Mouse (Mus musculus) adrenal gland (tissue): ENCODE measurements around the gene Zdhhc14.

Source experiments
- intact Hi-C: fragments of 180-260 bp; cut with DNase I; formaldehyde crosslinking; loops from one replicate; pipeline ENCODE4 v1.15.1; 2025

The Zdhhc14 gene

DNA sequence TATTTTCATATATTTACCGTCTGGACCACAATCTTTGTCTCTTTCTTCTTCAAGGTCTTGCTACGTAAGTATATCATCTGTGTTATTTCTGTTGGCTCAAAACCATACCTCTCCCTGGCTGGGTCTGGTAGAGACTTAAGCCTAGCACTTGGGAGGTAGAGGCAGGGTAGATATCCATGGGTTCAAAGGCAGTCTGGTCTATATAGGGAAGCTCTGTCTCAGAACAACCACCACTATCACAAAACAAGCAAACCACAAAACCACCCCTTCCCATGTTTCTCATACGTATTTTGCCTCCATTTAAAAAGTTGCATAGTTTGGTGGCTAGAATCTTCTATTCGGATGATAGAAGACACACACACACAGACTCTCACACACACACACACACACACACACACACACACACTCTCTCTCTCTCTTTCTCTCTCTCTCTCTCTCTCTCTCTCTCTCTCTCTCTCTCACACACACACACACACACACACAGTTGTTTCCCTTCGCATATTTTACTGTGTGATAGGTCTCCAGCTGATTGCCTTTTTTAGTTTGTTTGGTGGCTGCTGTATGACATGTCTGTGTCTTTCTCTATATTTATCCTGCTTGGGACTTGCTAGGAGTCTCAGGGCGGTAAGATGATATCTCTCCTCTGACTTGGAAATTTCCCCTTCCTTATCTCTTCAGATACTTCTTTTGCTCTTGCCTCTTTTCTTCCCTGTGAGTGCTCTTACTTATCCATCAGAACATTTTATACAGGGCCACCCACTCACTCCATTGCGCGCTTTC is 11.8 kb downstream of the Zdhhc14 start:
- intact Hi-C loops, result no loop called here

DNA sequence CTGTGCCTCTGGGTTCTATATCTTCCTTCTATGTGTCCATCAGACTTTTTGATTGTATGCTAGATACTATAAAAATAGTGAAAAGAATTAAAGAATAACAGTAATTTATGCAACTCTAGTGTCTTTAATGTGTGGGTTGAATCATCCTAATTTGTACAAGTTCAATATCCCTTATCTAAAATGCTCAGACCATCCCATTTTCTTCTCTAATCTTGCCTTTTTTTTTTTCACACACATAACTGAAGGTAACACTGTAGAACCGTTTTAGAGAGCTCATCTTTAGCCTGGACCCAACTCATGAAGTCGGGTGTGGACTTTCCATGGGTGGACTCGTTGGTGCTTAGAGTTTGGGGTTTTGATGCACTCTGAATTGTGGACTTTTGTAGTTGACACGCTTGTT is 12.6 kb downstream of the Zdhhc14 start:
- intact Hi-C loops, result no loop called here

DNA sequence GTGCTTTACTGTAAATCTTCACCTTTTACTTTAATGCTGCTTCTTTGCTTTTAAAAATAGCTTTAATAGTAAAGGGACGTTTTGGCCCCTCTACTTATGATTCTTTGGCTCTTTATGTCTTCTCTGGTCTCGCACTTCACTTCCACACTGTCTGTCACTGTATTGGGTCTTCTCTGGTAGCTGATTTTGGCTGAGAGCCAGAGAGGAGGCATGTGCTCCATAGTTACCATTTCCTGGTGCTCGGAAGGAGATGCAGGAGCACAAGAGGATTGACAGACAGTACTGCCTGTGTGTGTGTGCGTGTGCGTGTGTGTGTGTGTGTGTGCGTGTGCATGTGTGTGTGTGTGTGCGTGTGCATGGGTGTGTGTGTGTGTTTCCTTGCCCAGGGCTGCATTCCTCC is 14.2 kb downstream of the Zdhhc14 start:
- intact Hi-C loops, result no loop called here

DNA sequence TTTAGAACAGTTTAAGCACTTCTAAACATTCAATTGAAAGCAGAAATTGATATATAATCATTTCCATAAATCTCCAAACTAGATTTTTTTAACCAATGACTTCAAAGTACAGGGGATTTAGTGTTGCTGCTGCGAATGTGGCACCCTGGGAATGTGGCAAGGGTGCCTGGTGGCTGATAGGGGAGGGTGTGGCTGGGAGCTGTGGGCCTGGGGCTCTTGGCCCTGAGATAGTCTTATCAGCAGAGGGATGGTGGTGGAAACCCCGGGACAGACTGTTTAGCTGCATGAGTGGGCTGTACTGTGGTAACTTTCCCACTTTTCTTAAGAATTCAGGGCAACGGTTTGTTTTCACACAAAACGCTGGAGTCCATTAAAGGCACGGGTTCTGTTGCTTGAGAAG is 14.6 kb downstream of the Zdhhc14 start:
- intact Hi-C loops, result no loop called here

DNA sequence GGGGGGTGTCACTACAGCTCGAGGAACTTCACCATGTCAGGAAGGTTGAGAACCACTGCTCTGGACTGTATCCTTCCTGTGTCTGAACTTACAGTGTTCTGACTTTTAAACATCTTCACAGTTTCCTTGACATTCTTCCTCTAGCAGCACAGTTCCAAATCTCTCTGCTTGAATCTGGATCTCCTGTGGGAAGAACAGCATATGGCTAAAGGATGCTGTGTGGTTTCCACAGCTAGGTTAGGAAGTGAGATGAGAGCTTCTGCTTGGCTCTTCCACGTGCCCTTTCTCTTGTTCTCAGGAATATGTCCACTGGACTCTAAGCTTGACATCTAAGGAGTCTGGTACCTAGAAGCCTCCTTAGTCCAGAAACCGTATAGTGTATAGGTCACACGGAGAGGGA is 15.7 kb downstream of the Zdhhc14 start:
- intact Hi-C loops, result no loop called here

DNA sequence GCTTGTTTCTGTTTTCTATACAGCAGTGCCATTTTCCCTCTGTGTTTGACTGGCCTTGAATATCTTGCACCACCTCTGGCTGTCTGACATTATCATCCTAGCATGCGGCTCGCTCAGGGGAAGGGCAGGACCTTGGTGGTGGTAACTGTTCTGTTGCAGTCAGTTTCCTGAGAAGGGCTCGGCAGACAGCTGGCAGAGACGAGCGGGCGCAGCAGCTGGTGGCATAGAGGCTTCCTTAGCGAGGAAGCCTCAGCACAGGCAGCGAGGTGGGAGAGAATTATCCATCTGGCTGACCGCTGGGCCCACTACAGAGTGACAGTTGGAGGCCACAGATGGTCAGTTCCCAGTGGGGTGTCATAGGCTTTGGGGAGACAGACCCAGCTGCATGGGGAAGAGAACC is 18.2 kb downstream of the Zdhhc14 start:
- intact Hi-C loops, result no loop called here

DNA sequence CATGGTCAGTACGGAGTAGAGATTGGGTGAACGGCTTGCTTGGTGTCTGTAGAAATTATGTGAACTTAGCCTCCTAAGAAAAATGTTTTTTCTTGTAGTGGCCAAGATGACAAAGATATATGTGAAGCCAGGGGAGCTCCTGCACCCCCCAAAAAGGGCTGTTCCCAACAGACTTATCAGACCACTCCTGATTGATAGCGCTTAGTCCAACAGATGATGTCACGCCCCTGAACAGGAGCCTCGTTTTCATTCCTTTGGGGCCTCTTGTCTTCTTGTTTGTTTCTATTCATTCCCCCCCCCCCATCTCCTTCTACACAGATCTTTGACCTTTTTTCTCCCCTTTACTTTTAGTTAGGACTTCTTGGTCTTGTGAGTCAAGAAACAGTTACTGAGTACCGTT is 19.4 kb downstream of the Zdhhc14 start:
- intact Hi-C loops, result no loop called here

DNA sequence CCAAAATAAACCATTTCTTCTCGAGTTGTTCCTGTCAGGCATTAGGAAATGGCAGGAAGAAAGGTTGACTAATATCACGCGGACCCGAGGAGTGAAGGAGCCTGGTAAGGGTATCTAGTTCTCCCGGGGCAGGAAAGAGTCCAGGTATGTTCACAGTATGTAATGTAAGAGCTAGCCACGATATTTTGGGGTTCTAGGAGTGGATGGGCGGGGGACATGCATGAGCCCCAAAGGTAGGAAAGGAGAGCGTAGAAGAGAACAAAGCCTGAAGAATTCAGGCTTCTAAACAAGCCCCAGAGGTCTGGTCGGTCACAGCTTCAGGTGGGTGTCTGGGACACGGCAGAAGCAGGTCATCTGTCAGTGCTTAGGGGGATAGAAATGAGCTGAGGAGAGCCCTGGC is 27.1 kb downstream of the Zdhhc14 start:
- intact Hi-C loops, result no loop called here

DNA sequence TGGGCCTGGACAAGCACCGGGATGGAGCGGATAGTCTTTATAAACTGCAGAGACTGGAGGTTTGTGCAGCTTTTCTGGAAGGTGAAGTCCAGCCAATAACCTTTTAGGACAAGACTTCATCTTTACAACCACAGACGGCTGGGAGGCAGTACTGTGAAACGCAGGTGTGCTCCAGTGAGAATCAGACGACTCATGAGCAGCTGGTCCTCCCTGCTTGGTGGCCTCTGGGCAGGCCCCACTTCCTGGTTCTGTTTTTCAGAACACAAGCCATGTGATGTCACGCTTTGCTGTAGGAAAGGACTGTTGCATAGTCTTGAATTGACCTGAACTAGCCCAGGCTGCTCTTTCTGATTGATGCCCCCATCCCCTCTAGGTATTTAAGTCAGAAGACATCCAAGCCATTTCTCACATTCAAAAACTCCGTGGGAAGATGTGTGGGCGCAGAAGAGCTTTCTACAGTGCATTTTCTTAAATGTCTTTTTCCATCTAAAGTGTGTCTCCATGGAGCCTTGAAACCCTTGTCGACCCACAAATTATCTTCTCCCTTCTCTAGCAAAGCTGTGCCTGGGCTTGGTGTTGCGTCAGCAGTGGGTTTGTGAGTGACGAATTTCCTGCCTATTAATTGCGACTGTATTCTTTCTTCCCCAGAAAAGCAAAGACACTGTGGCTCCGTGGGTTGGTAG is 27.7 kb downstream of the Zdhhc14 start:
- intact Hi-C loops, result no loop called here

DNA sequence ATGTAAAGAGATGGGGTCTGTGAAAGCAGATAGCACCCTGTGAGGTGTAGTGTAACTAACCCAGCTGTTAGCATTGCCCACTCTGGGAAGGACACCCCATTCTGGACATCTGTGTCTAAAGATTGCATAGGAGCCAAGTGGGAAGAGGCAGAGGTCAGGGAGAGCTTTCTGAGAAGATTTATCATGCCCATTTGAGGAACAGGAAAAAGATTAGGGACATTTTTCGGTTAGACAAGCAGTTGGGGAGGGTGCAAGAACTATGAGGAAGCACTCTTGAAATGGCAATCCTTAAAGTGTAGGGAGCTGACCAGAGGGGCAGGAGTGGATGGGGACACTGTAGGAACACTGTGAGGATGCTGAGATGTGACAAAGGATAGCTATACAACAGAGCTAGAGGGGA is 29.2 kb downstream of the Zdhhc14 start:
- intact Hi-C loops, result no loop called here

DNA sequence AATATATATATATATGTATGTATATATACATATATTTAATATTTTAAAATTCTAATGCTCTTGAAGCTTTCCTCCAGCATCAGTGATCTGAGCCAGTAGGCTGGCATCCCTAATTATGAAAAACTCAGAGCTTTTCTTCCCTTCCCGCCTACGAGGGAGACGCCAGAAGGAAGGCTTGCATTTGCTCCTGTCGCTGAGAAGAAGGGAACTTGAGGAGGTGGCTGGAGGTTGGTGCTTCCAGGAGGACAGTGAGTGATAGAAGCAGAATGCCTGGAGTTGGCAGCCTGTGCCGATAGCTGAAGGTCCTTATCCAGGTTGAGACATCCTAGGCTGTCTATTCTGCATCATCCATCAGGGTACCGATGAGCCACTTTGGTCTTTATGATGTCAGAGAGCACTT is 37.2 kb downstream of the Zdhhc14 start:
- intact Hi-C loops, result no loop called here

DNA sequence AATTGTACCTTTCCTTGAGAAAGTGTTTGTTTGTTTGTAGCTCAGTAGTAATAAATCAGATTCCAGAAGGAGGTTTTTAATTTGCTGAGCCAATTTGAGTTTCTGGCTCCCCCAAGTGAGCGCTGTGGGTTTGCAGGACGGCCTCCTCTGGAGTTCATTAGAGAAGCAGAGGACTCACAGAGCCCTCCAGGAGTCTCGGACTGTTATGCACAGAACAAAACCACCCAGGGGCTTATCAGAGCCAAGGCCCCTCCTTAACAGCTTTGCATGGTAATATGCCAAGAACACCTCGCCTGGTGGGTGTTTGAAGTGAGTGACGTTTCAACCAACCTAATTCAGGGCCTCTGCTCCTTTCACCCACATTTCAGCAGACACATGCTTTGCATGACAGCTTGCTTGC is 40.5 kb downstream of the Zdhhc14 start:
- intact Hi-C loops, result loop anchor here (10.0 kb wide), 1 partner anchor 88 kb away; the partner anchor contains the start of gene Tmem242

DNA sequence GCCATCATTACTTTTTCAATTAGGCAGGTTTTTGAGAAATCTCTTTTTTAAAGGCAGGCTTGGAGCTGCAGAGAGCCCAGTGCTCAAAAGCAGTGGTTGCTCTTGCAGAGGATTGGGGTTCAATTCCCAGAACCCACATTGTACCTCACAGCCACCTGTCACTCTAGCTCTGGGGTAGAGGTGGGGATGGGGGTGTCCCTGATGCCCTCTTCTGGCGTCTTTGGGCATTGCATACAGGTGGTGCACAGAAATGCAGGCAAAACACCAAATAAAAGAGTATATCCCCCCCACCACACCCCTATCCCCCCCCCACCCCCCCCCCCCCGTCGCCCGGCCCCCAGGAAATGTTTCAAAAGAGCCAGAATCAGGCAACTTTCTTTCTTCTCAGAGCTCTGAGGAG is 43.0 kb downstream of the Zdhhc14 start:
- intact Hi-C loops, result loop anchor here (10.0 kb wide), 1 partner anchor 91 kb away; the partner anchor contains the start of gene Tmem242

DNA sequence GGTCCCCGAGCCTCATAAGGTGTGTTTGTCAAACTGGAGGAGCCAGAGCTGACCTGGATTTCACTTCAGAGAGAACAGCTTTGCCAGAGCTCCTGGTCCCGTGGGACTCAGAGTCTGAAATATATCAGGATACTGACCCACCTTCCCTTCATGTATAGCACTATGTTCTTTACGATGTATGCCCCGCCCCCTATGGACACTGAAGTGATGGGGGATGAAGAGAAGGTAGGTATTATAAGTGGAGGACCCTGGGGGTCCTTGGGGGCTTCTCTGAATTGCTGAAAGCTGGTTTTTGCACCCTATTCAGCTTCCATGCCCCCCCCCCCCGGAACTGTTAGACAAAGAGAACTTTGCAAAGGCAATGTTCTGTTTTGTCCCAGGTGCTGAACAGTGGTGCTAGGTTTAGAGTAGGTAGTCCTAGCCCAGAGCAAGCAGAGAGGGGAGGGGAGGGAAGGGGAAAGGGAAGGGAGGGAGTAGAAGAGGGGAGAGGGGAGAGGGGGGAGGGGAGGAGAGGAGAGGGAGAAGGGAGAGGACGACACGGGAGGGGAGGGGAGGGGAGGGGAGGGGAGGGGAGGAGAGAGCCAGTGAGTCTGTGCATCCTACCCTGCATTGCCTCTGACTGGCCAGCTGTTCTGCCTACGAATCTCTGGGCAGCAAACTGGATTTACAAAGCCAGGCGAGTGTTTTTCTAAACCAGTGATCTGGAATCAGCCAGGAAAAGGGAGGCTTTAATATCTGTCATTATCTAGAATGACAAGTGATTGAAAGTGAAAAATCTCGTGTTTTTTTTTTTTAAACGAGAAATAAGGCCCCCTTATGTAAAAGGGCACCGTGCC is 44.1 kb downstream of the Zdhhc14 start:
- intact Hi-C loops, result loop anchor here (10.0 kb wide), 1 partner anchor 92 kb away; the partner anchor contains the start of gene Tmem242

DNA sequence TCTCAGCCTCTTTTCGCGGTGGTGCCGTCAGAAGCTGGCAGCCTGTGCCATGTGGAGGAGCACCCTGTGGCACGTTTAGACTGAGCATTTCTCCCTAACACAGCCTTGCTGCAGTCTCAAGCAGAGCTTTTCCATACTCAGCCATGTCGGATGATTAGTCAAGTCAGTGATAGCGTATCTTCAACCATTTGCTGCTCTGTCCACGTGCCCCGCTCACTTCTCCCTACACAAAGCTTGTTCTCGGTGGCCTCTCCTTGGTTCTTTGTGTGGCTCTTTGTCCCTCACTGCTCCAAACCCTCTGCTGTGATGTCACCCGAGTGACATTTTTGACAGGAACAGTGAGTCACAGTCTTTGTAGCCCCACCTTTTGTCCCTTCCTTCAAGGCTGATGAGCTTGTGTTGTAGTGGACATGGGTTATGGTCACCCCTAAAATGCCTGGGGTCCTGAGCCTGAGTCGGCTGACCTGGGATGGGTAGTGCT is 44.8 kb downstream of the Zdhhc14 start:
- intact Hi-C loops, result loop anchor here (10.0 kb wide), 1 partner anchor 92 kb away; the partner anchor contains the start of gene Tmem242

DNA sequence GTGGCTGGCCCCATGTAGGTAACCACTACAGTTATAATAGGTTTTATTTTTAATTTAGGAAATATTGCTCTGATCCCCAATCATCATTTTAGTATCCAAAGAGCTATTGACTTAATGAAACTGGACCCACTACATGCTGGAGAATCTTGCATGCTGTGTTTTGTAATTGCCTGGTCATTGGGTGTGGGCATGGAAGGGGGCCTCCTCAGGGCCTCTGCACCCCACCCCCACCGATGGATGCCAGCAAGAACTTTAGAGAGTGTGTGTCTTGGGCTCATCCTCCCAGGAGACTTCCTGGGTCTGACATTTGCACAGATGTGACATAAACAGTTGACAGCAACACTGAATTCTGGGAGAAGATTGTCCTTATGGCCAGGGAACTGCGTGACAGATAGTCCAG is 49.8 kb downstream of the Zdhhc14 start:
- intact Hi-C loops, result no loop called here

DNA sequence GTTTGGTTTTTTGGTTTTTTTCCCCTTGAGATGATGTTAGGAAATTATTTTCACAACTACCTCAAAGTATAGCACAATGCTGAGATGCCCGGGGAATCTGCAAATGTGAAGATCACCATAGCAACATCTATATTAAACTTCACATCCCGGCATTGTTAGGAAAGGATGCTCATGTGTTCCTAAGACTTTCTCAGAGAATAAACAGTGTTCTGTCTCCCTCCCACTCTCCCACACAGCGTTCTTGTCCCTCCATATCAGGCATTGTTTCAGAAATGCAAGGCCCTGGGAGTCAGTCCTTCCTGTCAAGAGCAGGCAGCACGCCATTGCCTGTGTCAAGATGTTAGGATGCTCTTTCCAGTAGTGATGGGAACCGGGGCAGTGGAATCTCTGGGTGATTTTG is 51.7 kb downstream of the Zdhhc14 start:
- intact Hi-C loops, result no loop called here

DNA sequence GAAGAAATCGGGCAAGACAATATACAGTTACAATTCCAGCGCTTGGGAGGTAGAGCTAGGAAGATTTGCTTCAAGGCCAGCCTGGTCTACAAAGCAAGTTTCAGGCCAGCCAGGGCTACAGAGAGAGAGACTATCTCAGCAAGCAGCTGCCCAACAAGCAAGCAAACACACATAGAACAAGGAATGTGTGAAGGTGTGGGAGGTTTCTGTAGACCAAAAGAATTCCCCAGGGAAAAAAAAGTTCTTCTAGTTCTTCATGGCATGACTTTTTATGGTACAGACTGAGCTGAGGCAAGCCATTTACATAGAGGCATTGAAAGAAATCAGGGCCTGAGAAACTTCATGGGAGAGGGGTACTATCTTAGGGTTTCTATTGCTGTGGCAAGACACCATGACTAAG is 52.7 kb downstream of the Zdhhc14 start:
- intact Hi-C loops, result no loop called here

DNA sequence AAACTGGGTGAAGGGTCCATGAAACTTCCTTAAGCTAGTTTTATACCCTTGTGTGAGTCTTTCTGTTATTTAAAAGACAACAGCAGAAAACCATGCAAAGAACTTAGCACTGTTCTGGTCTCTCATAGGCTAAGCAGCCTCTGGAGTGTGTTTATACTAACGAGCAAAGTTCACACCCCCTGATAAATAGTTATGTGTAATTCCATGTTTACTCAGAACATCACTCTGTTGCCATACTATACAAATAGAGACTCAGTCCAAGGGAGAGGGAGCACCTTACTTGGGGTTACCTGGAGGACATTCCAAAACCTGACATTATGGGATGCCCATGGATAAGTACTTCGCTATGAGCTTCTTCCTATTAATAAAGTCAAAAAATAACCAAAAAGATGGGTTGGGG is 56.2 kb downstream of the Zdhhc14 start:
- intact Hi-C loops, result no loop called here

DNA sequence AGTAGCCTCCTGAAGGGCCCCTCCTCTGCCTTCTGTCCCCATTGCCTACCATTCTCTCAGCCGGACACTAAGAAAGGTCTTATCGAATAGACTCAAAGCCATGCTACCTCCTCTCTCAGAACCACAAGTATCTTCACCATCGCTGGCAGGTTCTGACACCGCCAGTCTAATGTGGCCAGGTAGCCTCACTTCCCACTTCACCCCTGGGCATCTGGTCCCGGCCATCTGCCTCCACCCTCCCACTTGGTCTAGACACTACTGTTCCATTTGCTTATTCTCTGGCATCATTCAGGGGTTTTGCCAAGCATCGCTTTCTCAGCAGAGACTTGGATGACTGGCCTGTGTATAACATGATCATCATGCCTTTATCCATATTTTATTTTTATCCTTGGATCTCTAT is 57.1 kb downstream of the Zdhhc14 start:
- intact Hi-C loops, result no loop called here

DNA sequence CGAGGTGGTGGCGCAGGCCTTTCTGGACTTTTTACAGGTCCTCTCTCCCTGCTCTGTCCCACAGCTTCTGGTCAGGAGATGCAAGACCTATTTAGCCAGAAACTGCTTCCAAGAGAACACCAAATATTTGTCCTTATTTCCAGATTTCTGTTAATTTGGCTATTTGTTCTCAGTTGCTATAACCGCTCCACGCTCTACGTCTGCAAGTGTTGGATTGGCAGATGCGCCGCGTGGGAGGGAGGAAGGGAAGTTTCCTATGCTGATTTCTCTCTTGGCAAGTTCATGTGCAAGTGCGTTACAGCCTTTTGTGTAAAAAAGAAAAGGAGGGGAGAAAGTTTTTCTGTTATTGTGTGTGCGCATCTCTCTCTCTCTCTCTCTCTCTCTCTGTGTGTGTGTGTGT is 58.1 kb downstream of the Zdhhc14 start:
- intact Hi-C loops, result no loop called here

DNA sequence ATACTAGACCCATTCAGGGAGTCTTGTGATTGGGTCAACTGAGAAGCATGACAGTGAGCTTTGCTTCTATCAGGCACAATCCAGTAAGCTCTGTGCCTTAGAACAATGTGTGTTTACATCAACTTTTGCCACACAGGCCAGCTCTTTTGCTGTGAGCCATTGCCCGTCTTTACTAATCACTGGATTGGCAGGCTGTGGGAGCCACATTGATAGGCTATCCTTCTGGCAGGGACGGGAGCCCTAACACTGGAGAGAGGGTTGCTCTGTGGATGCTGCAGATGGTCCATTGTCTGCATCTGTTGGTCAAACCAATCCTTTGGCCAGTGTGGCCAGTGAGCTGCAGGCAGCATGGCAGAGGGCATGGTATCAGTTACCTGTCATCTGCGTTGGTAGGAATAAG is 58.8 kb downstream of the Zdhhc14 start:
- intact Hi-C loops, result no loop called here
